Mouse (Mus musculus): ENCODE results near the gene Stxbp6. TPM values are rescaled to one million over a fixed set of nuclear protein-coding genes. Genes with fewer than 3 reads are reported as not detected.

Gene Stxbp6
- total RNA-seq, 2 experiments from 2014 or later, result 83.9 to 91.9 TPM

DNA sequence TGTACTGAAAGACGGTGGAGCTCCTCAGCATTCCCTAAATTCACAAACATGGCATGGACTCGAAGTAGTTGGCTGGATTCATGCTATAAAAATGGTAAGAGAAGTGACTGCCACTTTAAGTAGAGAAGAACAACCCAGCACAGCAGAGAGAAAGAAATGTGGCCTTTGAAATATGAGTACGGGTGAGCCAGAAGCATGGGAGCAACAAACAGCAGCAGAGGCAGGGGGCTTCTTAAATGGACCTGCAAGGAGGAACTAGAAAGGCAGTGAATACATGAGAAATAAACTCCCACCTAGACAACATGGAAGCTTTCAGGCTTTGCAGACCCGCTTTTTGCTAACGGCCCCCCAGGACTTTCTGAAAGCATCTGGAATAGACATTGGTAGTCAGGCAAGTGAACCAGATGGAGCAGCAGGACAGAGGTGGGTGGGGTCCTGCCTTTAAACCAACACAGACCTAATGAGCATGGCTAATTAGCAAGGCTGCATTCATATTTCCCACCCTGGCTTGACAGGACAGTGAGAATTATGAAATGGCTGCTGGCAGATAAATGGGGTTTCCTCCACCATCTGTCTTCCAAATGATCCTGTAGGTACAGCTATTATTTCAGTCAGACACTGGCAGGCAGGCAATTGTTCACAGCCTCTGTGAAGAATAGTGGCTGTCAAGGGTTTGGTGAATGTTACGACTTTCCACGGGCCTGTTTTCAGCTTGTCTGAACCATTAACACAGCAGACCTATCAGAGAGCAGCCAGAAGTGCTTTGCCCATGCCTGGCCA lies 234.7 kb downstream of the Stxbp6 start:
- DNase-seq (ENCODE audit: low spot score in 2 of 2), result peak; percentile 18 to 62

DNA sequence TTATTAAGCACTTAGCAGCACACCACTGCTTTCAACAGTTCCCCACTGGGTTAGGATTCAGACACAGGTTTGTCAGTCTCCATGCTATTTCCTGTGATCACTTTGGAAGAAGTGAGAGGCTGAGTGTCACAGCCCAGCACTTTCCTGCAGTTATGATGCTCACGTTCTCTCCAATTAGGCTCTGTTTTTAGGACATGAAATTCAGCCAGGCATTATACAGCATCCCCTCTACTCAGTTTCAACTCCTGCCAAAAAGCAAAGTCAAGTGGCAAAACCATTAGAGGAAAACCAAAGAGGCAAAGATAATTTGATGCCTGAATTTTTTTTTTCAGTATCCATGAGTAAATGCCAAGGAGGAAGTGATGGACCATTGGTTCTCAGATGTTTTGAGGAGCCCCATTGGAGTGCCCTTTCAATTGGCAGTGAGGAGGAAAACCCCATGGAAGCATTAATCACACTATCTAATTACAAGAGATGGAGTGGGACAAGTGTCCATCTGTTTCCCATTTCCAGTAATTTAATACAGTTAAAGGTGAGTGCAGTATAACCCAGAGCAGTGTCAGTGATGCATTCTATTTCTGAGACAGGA lies 238.5 kb downstream of the Stxbp6 start:
- no peak for DNase-seq (ENCODE audit: low spot score in 2 of 2)

- DNase-seq (ENCODE audit: low spot score in 2 of 2), result no peak
These were observed 262.6 kb downstream of the Stxbp6 start for GRCm38 (mm10) chr12:44811895-44812294.

DNA sequence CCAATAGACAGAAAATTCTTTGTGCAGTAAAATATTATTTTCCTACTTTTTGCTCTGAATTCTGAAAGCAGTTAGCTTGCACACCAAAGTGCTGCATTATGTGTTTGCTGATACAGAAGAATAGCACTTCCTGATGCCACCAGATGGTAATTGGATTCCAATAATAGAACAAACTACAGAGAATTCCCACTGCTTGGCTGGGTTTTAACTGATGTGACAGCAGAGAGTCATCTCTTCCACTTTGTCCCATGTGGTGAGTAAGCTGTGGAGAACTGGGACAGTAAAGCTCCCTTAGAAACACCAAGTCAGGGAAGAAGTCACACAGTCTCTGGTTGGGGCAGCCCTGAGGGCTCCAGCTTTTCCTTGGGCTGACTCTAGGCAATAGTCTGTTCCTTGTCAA lies 270.3 kb downstream of the Stxbp6 start:
- peak; percentile 9 to 69 for DNase-seq (ENCODE audit: low spot score in 2 of 2)
